Mouse (Mus musculus): ENCODE data around the gene Cd80.

- TF ChIP-seq POLR2A (IDR thresholded peaks at IDR 0.05; ENCODE audit: extremely low read depth, insufficient read depth, low read length) (no peak), CTCF (IDR thresholded peaks at IDR 0.05; ENCODE audit: extremely low read depth, insufficient read depth, low read length) (no peak)
Measured at GRCm38 (mm10) chr16:38471697-38472506, 16.5 kb downstream of the Cd80 start.

Measured in cortical plate, adult 2 months (tissue).